Mouse (Mus musculus) midbrain, embryonic 11.5 days (tissue): ENCODE data around the gene Krtcap2. TPM values are rescaled to one million over a fixed set of nuclear protein-coding genes. Genes with fewer than 3 reads are reported as not detected.

Experiments used
- ATAC-seq: fragments of 200-750 bp; cut with Nextera tagmentation; 2 replicates; pipeline ENCODE4 v1.8.0; 2017; ENCODE audit warnings: moderate TSS enrichment, moderate library complexity; ENCODE audit not compliant: low FRiP score
- DNase-seq: peaks from one replicate; pipeline ENCODE4 v3.0.0; 2015; ENCODE audit warnings: low spot score; ENCODE audit errors: missing footprints
- H3K27ac ChIP-seq: fragments of 300-500 bp; sonication (generic); 2 replicates; pipeline ENCODE4 v1.5.1; 2014; ENCODE audit warnings: low read depth, low read length
- H3K27me3 ChIP-seq: fragments of 300-500 bp; sonication (generic); 2 replicates; pipeline ENCODE4 v1.6.1; 2014; ENCODE audit warnings: mild to moderate bottlenecking, low read length, moderate library complexity, mixed read lengths; ENCODE audit not compliant: control insufficient read depth, insufficient read depth
- H3K36me3 ChIP-seq: fragments of 300-500 bp; sonication (generic); 2 replicates; pipeline ENCODE4 v1.6.1; 2014; ENCODE audit warnings: mild to moderate bottlenecking, low read length, moderate library complexity, mixed read lengths; ENCODE audit not compliant: control insufficient read depth, insufficient read depth
- H3K4me1 ChIP-seq: fragments of 300-500 bp; sonication (generic); 2 replicates; pipeline ENCODE4 v1.6.1; 2014; ENCODE audit warnings: low read length; ENCODE audit not compliant: control insufficient read depth, insufficient read depth
- H3K4me2 ChIP-seq: fragments of 300-500 bp; sonication (generic); 2 replicates; pipeline ENCODE4 v1.6.1; 2014; ENCODE audit warnings: mild to moderate bottlenecking, moderate library complexity
- H3K4me3 ChIP-seq: fragments of 300-500 bp; sonication (generic); 2 replicates; pipeline ENCODE4 v1.5.1; 2014; ENCODE audit warnings: low read depth, low read length
- H3K9ac ChIP-seq: fragments of 300-500 bp; sonication (generic); 2 replicates; pipeline ENCODE4 v1.6.1; 2014; ENCODE audit warnings: low read length
- H3K9me3 ChIP-seq: fragments of 300-500 bp; sonication (generic); 2 replicates; pipeline ENCODE4 v1.6.1; 2016; ENCODE audit warnings: low read length; ENCODE audit not compliant: control insufficient read depth
- WGBS: fragments of 180-500 bp; shearing (Covaris S2); extraction: QIAGEN DNeasy Blood & Tissue Kit; methylation state at CpG from one replicate; pipeline ENCODE4 v1.1.7; 2014; 5-methylcytosine and 5-hydroxymethylcytosine counted together
- polyA plus RNA-seq: library from polyadenylated mRNA; unstranded; fragments of >200 nt; fragmentation: Nextera tagmentation; extraction: Ambion mirVana; gene quantifications from 2 replicates; pipeline ENCODE4 v1.2.1, GENCODE M21; 2014

Krtcap2 gene
- polyA plus RNA-seq, 1 experiment from 2014 or later, result 270 TPM

DNA sequence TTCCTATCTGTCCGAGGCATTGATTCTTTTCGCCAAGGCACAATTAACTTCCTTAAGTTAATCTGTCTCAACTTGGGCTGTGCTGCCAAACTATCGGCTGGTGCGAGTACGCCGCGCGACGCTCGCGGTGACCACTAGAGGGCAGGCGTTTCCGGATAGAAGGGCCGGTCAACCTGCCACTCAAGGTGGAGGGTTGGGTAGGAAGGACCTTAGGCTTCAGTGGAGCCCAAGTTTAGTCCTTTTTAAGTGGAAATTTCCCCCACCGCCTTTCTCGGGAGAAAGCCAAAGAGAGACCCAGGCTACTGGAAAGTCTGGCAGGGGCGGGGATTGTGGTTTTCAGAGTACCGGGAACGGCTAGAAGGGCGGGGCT lies 17.6 kb upstream of the Krtcap2 start:
- DNase-seq, result peak; percentile 99
- Histone ChIP-seq H3K27me3 (no peaks in the 10 kb centered on the region), H3K27ac (peak overlapping the region; percentile 88), H3K4me2 (peak overlapping the region; percentile 83), H3K4me1 (peaks cover 33% of the 10 kb centered on the region), H3K9ac (peak overlapping the region; percentile 93), H3K9me3 (no peaks in the 10 kb centered on the region), H3K4me3 (peak overlapping the region; percentile 63), H3K36me3 (peaks cover 4% of the 10 kb centered on the region; the same call in 1 of the 2 replicates)
- ATAC-seq, result peak; percentile 34; the same call in 1 of the 2 replicates
- WGBS, result under 1% methylated on average over 20 of the region's 20 CpGs

DNA sequence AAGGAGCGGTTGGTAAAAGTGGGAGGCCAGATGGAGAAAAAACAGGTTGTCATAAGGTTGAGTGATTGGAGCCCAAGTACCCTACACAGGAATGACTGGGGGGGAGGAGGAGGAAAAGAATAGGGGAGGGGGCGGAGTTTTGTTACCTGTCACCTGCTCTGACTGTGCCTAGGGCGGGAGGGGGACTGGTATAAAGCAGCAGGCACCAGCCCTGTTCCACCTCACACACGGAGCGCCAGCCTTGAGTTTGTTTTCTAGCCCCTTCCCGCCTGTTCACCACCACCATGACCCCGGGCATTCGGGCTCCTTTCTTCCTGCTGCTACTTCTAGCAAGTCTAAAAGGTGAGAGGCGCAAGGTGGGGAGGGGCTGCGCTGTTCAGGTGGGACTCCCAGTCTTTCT lies 16.9 kb upstream of the Krtcap2 start, which contains the start of gene Muc1:
TSS of gene Muc1 (plus strand) at position 222 of the 400 bp plus-strand sequence.
- Histone ChIP-seq H3K27me3 (no peaks in the 10 kb centered on the region), H3K36me3 (0 out of 2 replicates have a peak, but pooled peaks cover 2% of the 10 kb centered on the region), H3K4me3 (peak within 1 kb of the TSS; percentile 63), H3K9me3 (no peaks in the 10 kb centered on the region), H3K4me1 (peaks cover 27% of the 10 kb centered on the region), H3K27ac (peak within 1 kb of the TSS; percentile 88), H3K9ac (peak within 1 kb of the TSS; percentile 93), H3K4me2 (peak within 1 kb of the TSS; percentile 83)
- WGBS, result 34% methylated on average over 10 of the region's 10 CpGs
- ATAC-seq (no peak), DNase-seq (no peak)

DNA sequence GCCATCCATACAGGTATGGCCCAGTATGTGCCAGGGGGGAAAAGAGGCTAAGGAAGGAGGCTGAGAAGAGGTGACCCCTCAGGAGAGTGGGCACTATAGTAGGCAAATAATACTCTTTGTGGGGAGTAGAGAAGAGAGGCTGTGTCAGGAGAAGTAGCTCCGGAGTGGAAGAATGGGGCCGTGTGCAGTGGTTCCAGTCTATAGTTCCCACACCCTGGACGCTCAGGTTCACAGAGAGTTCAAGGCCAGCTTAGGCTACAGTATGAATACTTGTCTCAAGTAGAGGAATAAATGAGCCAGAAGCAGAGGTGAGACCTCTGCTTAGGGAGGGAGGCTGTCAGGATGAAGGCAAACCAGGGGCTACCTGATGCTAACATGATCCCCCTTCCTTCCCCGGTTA lies 16.5 kb upstream of the Krtcap2 start:
- Histone ChIP-seq H3K36me3 (no peaks in the 10 kb centered on the region), H3K9me3 (no peaks in the 10 kb centered on the region), H3K27me3 (no peaks in the 10 kb centered on the region), H3K4me2 (no peak overlapping the region), H3K4me3 (no peak overlapping the region), H3K4me1 (peaks cover 22% of the 10 kb centered on the region), H3K9ac (0 out of 2 replicates have a peak overlapping the region, but pooled peaks have one; percentile 21), H3K27ac (no peak overlapping the region)
- WGBS, result 73% methylated on average over 4 of the region's 4 CpGs
- DNase-seq (no peak), ATAC-seq (no peak)

DNA sequence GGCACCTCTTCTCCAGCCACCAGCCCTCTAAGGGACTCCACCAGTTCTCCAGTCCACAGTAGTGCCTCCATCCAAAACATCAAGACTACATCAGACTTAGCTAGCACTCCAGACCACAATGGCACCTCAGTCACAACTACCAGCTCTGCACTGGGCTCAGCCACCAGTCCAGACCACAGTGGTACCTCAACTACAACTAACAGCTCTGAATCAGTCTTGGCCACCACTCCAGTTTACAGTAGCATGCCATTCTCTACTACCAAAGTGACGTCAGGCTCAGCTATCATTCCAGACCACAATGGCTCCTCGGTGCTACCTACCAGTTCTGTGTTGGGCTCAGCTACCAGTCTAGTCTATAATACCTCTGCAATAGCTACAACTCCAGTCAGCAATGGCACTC lies 15.2 kb upstream of the Krtcap2 start:
- 98% methylated on average over 2 of the region's 2 CpGs for WGBS
- H3K4me1 ChIP-seq, result peaks cover 12% of the 10 kb centered on the region
- H3K9ac ChIP-seq, result no peak overlapping the region
- no peak overlapping the region for H3K4me3 ChIP-seq
- no peaks in the 10 kb centered on the region for H3K9me3 ChIP-seq
- no peak overlapping the region for H3K4me2 ChIP-seq
- DNase-seq (no peak), ATAC-seq (no peak)
- no peaks in the 10 kb centered on the region for H3K27me3 ChIP-seq
- no peaks in the 10 kb centered on the region for H3K36me3 ChIP-seq
- no peak overlapping the region for H3K27ac ChIP-seq

DNA sequence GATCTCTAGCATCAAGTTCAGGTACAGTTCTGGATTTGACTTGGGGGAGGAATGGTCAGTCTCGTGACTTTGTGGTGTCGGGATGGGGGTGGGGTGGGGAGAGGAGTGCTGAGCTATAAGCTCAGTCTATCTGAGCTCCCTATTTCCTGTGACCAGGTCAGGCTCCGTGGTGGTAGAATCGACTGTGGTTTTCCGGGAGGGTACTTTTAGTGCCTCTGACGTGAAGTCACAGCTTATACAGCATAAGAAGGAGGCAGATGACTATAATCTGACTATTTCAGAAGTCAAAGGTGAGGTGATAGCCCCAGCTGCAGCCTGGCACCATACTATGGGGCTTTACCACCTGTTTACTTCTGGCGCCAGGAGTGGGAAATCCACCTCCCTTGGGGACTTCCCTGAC lies 14.4 kb upstream of the Krtcap2 start:
- 75% methylated on average over 7 of the region's 7 CpGs for WGBS
- no peak for ATAC-seq
- H3K27ac ChIP-seq, result no peak overlapping the region

DNA sequence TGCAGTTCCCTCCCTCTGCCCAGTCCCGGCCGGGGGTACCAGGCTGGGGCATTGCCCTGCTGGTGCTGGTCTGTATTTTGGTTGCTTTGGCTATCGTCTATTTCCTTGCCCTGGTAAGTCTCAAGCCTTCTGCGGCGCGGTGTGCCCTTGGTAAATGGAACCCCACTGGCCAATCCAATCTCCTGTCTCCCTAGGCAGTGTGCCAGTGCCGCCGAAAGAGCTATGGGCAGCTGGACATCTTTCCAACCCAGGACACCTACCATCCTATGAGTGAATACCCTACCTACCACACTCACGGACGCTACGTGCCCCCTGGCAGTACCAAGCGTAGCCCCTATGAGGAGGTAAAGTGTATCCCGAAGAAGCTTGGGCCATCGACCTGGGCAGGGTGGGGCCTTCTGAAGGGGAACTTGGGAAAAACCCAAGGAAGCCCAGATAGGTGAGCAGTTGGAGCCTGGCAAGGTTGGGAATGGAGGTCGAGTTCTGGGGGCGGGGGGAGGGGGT lies 13.9 kb upstream of the Krtcap2 start:
- H3K4me2 ChIP-seq, result no peak overlapping the region

More for the DNA sequence above, 14.4 kb upstream of the Krtcap2 start:
- Histone ChIP-seq H3K9me3 (no peaks in the 10 kb centered on the region), H3K36me3 (no peaks in the 10 kb centered on the region), H3K4me2 (no peak overlapping the region), H3K27me3 (no peaks in the 10 kb centered on the region), H3K4me1 (peaks cover 12% of the 10 kb centered on the region), H3K9ac (no peak overlapping the region), H3K4me3 (no peak overlapping the region)
- no peak for DNase-seq

DNA sequence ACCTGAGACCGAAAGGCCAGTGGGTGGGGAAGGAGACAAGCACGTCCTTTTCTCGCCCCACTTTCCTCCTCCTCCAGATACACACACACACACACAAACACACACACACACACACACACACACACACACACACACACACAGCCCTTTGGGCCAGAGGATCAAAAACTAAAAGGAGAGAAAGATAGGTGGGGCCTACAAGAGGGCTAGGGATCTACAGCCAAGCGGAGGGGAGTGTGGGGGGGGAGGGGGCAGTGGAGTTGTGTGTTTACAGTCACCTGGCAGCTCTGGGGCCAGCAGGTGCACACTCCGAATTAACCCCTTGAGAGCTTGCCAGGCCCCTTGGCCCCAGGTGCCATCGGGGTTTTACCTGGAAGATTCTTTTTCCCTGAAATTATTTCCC lies 13.2 kb upstream of the Krtcap2 start:
- Histone ChIP-seq H3K4me1 (peaks cover 10% of the 10 kb centered on the region), H3K36me3 (no peaks in the 10 kb centered on the region), H3K27ac (no peak overlapping the region), H3K9me3 (no peaks in the 10 kb centered on the region), H3K4me2 (no peak overlapping the region), H3K9ac (no peak overlapping the region), H3K4me3 (no peak overlapping the region), H3K27me3 (no peaks in the 10 kb centered on the region)
- WGBS, result 70% methylated on average over 6 of the region's 6 CpGs
- ATAC-seq (no peak), DNase-seq (no peak)

More for the DNA sequence above, 13.9 kb upstream of the Krtcap2 start:
- H3K4me3 ChIP-seq, result no peak overlapping the region
- H3K36me3 ChIP-seq, result no peaks in the 10 kb centered on the region
- 82% methylated on average over 16 of the region's 16 CpGs for WGBS
- no peaks in the 10 kb centered on the region for H3K9me3 ChIP-seq
- no peak overlapping the region for H3K27ac ChIP-seq
- no peak for DNase-seq
- H3K27me3 ChIP-seq, result no peaks in the 10 kb centered on the region
- no peak for ATAC-seq
- H3K4me1 ChIP-seq, result peaks cover 12% of the 10 kb centered on the region
- no peak overlapping the region for H3K9ac ChIP-seq

DNA sequence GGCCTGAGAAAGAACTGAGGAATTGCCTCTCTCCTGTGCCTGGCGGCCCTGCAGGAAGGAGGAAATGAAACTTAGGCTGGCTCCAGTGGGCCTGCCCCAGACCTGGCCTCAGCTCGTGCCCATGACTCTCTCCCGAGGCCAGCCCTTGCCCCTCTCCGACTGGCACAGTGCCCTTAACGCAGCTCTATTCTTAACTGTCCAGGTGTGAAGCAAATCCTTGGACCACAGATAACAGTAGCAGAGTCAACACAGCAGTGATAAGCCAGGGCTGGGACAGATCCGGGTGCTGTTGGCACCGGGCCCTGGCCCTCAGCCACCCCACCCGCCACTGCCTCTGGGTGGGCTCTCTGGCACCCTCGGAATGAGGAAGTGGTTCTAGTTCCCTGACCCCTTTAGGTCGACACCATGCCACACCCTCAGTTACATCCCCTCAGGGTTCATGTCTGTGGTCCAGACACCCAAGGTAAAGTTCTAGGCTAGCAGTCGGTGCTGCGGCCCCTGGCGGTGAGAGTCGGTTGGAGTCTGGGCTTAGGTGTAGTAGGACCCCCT lies 12.1 kb upstream of the Krtcap2 start:
- H3K4me1 ChIP-seq, result peaks cover 4% of the 10 kb centered on the region
- no peak overlapping the region for H3K4me2 ChIP-seq
- H3K27ac ChIP-seq, result no peak overlapping the region
- H3K9me3 ChIP-seq, result no peaks in the 10 kb centered on the region
- 90% methylated on average over 14 of the region's 14 CpGs for WGBS
- ATAC-seq, result no peak
- H3K36me3 ChIP-seq, result no peaks in the 10 kb centered on the region; the same call in 1 of the 2 replicates
- H3K9ac ChIP-seq, result no peak overlapping the region
- H3K27me3 ChIP-seq, result no peaks in the 10 kb centered on the region
- peak; percentile 53 for DNase-seq
- no peak overlapping the region for H3K4me3 ChIP-seq

DNA sequence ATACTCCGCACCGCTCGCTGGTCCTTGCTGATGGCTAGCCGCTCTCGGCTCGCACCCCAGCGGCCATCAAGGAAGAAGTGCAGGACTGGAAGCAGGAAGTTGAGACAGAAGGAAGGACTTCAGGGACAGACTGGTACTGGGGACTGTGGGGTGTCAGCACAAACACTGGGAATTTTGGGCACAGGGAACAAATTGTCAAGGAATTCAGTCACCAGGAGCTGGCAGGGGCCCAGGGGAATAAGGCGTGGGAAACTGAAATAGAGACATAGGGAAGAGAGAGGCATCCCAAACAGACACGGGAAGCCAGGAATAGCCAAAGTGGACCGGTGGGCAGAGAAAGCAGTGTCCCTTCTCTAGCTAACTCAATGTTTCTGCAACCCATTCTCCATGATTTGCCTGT lies 9.2 kb upstream of the Krtcap2 start:
- Histone ChIP-seq H3K4me1 (no peaks in the 10 kb centered on the region), H3K9me3 (no peaks in the 10 kb centered on the region), H3K36me3 (no peaks in the 10 kb centered on the region; the same call in 1 of the 2 replicates), H3K27me3 (no peaks in the 10 kb centered on the region), H3K9ac (no peak overlapping the region), H3K27ac (no peak overlapping the region), H3K4me2 (no peak overlapping the region), H3K4me3 (no peak overlapping the region)
- ATAC-seq, result no peak
- DNase-seq, result no peak
- 92% methylated on average over 10 of the region's 10 CpGs for WGBS
